ENCODE assay signal across 26 mouse cellular contexts in genomic region chr4:122947223-122947622, GRCm38 (mm10). TPM values are rescaled to one million over a fixed set of nuclear protein-coding genes. Genes with fewer than 3 reads are reported as not detected.
DNase-seq lines count a peak whose midpoint lies in the region; ATAC-seq and TF ChIP-seq lines count a peak whose summit lies in the region.
"Had no signal": no experiment of that assay in that cellular context is flagged by ENCODE, and none has a peak within 500 bp of the region (broad histone marks: within the 10 kb centered on the region; RNA-seq: fewer than 3 reads in every experiment).

No protein-coding gene starts in this region.

- H3K27ac ChIP-seq in kidney, postnatal 0 days = no peak overlapping the region
- H3K27ac ChIP-seq in forebrain, embryonic 11.5 days (ENCODE audit: low read depth, low read length) = no peak overlapping the region
- H3K27ac ChIP-seq: embryonic facial prominence, embryonic 13.5 days; embryonic facial prominence, embryonic 15.5 days; forebrain, embryonic 10.5 days; forebrain, embryonic 13.5 days; forebrain, embryonic 15.5 days had no signal

- no peak for DNase-seq in kidney, postnatal 0 days (ENCODE audit: low spot score)
- no peak for DNase-seq in kidney, postnatal 14 days
- peak; percentile 53 for DNase-seq in 3134 (ENCODE audit: extremely low read depth, insufficient read length, low spot score)
- DNase-seq in Muller cell, postnatal 12 days (ENCODE audit: inconsistent ontology term) = peak; percentile 62
- no peak for DNase-seq in forebrain, embryonic 11.5 days (ENCODE audit: low spot score)
- DNase-seq in right cerebral cortex, postnatal 4 days = no peak
- DNase-seq: adrenal gland, adult 2 months; adrenal gland, postnatal 10 days; adrenal gland, postnatal 25 days; cerebellum, adult 11 months; cerebellum, adult 18-20 months; cerebellum, adult 8-10 months; cerebellum, adult 9-11 months; cerebellum, postnatal 14 days; cerebellum, postnatal 36 days; embryo, embryonic 11 days; forebrain, postnatal 0 days had no signal

- H3K4me2 ChIP-seq in kidney, postnatal 0 days (ENCODE audit: low read length) = no peak overlapping the region
- no peak overlapping the region for H3K4me2 ChIP-seq in forebrain, embryonic 11.5 days (ENCODE audit: low read depth, low read length, severe bottlenecking)
- H3K4me2 ChIP-seq: embryonic facial prominence, embryonic 13.5 days; embryonic facial prominence, embryonic 15.5 days; forebrain, embryonic 13.5 days; forebrain, embryonic 15.5 days had no signal

- H3K27me3 ChIP-seq in kidney, postnatal 0 days (ENCODE audit: insufficient read depth, low read length) = no peaks in the 10 kb centered on the region
- no peaks in the 10 kb centered on the region for H3K27me3 ChIP-seq in forebrain, embryonic 11.5 days (ENCODE audit: control insufficient read depth, insufficient read depth, low read length)
- H3K27me3 ChIP-seq: CH12.LX; embryonic facial prominence, embryonic 13.5 days; embryonic facial prominence, embryonic 15.5 days; forebrain, embryonic 13.5 days; forebrain, embryonic 15.5 days had no signal

- no peaks in the 10 kb centered on the region for H3K36me3 ChIP-seq in kidney, postnatal 0 days (ENCODE audit: insufficient read depth, low read length)
- peaks cover 3% of the 10 kb centered on the region for H3K36me3 ChIP-seq in forebrain, embryonic 11.5 days (ENCODE audit: control insufficient read depth, insufficient read depth, low read length)
- H3K36me3 ChIP-seq: G1E had no signal

- no peak for ATAC-seq in kidney, postnatal 0 days (replicated peaks; ENCODE audit: low FRiP score, low read depth)
- ATAC-seq in forebrain, embryonic 11.5 days (replicated peaks; ENCODE audit: low FRiP score) = no peak
- ATAC-seq: CD4-positive, CD25-positive, alpha-beta regulatory T cell, adult 4 months; forebrain, embryonic 13.5 days; forebrain, embryonic 15.5 days; forebrain, postnatal 0 days had no signal

- no peaks in the 10 kb centered on the region for H3K4me1 ChIP-seq in kidney, postnatal 0 days (replicated peaks; ENCODE audit: insufficient read depth, low read length)
- no peaks in the 10 kb centered on the region for H3K4me1 ChIP-seq in forebrain, embryonic 11.5 days (replicated peaks; ENCODE audit: control insufficient read depth, insufficient read depth, low read length)
- H3K4me1 ChIP-seq: embryonic facial prominence, embryonic 13.5 days; embryonic facial prominence, embryonic 15.5 days; forebrain, embryonic 10.5 days; forebrain, embryonic 13.5 days; forebrain, embryonic 15.5 days had no signal

- no peak overlapping the region for H3K9ac ChIP-seq in kidney, postnatal 0 days (ENCODE audit: low read depth, low read length)
- no peak overlapping the region for H3K9ac ChIP-seq in forebrain, embryonic 11.5 days (ENCODE audit: low read length)
- H3K9ac ChIP-seq: embryonic facial prominence, embryonic 13.5 days; embryonic facial prominence, embryonic 15.5 days; forebrain, embryonic 13.5 days; forebrain, embryonic 15.5 days; forebrain, postnatal 0 days had no signal

- WGBS in kidney, postnatal 0 days = 82% methylated on average over 3 of the region's 3 CpGs
- WGBS in forebrain, embryonic 11.5 days = 94% methylated on average over 3 of the region's 3 CpGs

- TF ChIP-seq CTCF in kidney, postnatal 0 days (IDR thresholded peaks at IDR 0.05; ENCODE audit: low read depth) = 0 out of 2 replicates have a peak, but pooled peaks have one; percentile 3

- H3K4me3 ChIP-seq in kidney, postnatal 0 days (replicated peaks; ENCODE audit: low read depth, low read length) = no peak overlapping the region
- no peak overlapping the region for H3K4me3 ChIP-seq in forebrain, embryonic 11.5 days (ENCODE audit: low read depth, low read length)
- H3K4me3 ChIP-seq: embryonic facial prominence, embryonic 13.5 days; embryonic facial prominence, embryonic 15.5 days; erythroblast, embryonic 14.5 days; forebrain, embryonic 10.5 days; forebrain, embryonic 13.5 days; forebrain, embryonic 15.5 days had no signal

- no peaks in the 10 kb centered on the region for H3K9me3 ChIP-seq in kidney, postnatal 0 days (replicated peaks; ENCODE audit: low read length)
- H3K9me3 ChIP-seq in forebrain, embryonic 11.5 days (ENCODE audit: control insufficient read depth, low read length) = no peaks in the 10 kb centered on the region
- H3K9me3 ChIP-seq: embryonic facial prominence, embryonic 13.5 days; embryonic facial prominence, embryonic 15.5 days; forebrain, embryonic 10.5 days; forebrain, embryonic 13.5 days; forebrain, embryonic 15.5 days; G1E had no signal

RNA-seq across cellular contexts. Expression of gene Mfsd2a, which starts 13.8 kb away (rescaled TPM):
- 1.8 and 2.1 TPM in 2 replicates for polyA plus RNA-seq in kidney, postnatal 0 days (2015; fragmentation: Nextera tagmentation; extraction: Ambion mirVana)
- polyA plus RNA-seq in forebrain, embryonic 11.5 days (2014; fragmentation: Nextera tagmentation; extraction: Ambion mirVana) = 22.5 TPM in 2 replicates
- polyA plus RNA-seq: erythroblast, embryonic 14.5 days; G1E had no signal

RNA-seq across cellular contexts. Expression of gene Mycl, which starts 48.2 kb away (rescaled TPM):
- polyA plus RNA-seq in kidney, postnatal 0 days (2015; fragmentation: Nextera tagmentation; extraction: Ambion mirVana) = 6.5 and 7.1 TPM in 2 replicates
- polyA plus RNA-seq in forebrain, embryonic 11.5 days (2014; fragmentation: Nextera tagmentation; extraction: Ambion mirVana) = 66.8 and 69.5 TPM in 2 replicates
- polyA plus RNA-seq: CD4-positive, CD25-positive, alpha-beta regulatory T cell, adult 4 months; G1E had no signal

Comparison
In these comparisons a context has a peak if more than half of its experiments do, and no peak if none do; other contexts are left out.
1. DNase-seq: peak in 3134 (single experiment) and Muller cell, postnatal 12 days (single experiment); none in kidney, postnatal 0 days (single experiment), kidney, postnatal 14 days (single experiment), forebrain, embryonic 11.5 days (single experiment) and right cerebral cortex, postnatal 4 days (single experiment).